Mouse (Mus musculus) central nervous system, embryonic 14 days (tissue): ENCODE results near the gene Zfp128. TPM values are rescaled to one million over a fixed set of nuclear protein-coding genes. Genes with fewer than 3 reads are reported as not detected.

Experiments used
- polyA plus RNA-seq: library from polyadenylated mRNA; depleted of rRNA; stranded (reverse); fragments of >200 nt; gene quantifications from 2 replicates; pipeline ENCODE4 v1.2.3, GENCODE M21; 2012; rRNA removed

Gene Zfp128
- polyA plus RNA-seq = 7.5 and 8.7 TPM in 2 replicates

DNA sequence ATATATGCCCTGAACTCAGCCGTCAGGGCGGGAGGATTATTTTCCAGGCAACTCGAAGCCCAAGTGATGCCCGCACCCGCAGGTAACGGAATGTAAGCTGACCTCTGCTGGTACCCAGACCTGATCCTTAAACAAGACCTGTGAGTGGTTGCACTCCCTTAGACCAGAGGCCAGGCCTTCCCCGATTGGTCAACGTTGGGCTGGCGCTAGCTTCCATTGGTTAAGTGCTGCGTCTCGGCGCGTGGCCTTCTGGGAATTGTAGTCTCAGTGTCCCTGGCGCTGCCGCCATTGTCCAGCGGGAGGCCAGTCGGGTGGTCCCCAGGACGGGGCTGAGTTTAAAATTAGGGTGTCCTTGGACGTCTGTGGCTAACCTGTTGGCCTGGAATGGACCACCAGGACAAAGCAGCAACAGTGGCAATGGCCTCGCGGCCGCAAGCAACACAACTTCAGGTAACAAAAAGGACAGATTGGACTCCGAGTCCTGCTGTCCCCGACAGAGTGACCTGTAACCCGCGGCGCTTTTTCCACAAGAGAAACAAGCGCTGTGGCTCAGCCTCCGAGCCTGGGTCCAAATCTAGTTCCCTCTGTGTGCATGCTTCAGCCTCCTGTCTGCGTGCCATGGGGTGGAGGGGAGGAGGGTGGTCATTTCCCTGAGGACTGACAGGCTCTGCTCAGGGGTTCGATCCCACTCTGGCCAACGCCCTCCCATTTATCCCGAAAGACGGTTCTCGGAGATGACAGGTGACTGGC, at the start of gene Zfp128:
TSS of gene Zfp128 (plus strand) at position 267 of the 750 bp plus-strand sequence.

DNA sequence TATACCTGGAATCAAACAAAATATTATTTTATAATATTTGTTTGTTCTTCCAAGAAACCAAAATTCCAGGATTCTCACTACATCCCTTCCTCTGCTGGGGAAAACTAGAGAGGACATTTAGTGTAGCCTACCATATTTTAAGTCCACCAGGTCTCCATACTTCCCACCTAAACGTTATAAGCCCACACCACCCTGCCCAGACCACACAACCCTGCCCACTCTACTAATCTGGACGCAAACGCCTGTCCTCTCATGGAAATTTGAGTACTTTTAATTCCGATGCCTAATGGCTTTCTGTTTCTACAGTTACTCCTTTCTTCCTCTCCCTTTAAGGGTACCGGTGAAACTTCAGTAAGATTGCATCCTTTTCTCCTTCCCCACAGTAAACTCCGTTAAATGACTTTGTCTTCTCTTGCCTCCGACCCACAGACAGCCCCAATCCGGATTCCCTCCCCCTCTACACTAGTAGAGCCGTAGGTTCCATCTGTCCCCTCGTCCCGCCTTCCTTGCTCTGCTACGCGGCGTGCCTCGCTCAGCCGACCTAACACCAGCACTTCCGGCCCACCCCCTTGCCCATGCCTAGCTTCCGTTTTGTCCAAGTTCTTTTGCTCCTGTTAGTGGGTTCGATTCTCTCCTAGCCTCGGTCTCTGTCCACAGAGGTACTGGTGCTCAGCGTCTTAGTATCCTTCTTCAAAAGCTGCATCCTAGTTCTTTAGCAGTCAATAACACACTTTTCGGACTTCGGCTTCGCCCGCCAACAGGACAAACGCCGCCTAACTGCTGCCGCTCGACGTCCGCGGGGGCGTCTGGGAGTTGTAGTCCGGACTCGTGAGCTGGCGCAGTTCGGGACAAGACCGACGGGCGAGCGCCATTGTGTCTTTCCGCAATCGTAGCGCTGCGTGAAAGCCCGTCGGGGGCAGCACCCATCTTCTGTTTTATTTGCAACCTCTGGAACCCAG, 46.5 kb upstream of the Zfp128 start, which contains the start of gene Zfp110:
TSS of gene Zfp110 (plus strand) at position 600 of the 959 bp plus-strand sequence.

DNA sequence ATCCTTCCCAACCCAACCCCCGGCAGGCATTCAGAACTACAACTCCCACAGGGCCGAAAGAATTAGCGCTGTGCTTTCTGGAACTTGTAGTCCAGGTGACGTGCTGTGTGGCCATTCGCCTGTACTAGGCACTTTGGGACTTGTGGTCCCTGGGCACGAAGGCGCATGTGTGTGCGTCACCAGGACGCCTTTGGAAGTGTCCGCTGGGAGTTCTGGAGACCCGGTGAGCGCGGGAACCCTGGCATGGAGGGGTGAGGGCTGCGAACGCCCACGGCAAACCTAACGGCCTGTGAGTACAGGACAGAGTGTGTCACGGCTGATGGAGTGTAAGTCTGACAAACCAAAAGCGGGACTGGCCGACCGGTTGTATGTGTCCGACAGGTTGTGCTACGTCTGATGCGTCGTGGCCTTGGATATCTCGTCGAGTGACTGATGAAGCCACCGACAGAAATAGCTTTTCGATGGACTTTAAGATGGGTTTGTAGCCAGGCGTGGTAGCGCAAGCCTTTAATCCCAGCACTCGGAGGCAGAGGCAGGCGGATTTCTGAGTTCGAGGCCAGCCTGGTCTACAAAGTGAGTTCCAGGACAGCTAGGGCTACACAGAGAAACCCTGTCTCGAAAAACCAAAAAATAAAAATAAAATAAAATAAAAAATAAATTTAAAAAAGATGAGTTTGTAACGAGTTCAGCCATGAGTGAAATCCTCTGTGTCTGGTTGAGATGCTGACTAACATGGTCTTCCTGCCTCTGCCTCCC, 16.9 kb downstream of the Zfp128 start, which contains the start of gene Zscan22:
TSS of gene Zscan22 (plus strand) at position 161 of the 756 bp plus-strand sequence.

DNA sequence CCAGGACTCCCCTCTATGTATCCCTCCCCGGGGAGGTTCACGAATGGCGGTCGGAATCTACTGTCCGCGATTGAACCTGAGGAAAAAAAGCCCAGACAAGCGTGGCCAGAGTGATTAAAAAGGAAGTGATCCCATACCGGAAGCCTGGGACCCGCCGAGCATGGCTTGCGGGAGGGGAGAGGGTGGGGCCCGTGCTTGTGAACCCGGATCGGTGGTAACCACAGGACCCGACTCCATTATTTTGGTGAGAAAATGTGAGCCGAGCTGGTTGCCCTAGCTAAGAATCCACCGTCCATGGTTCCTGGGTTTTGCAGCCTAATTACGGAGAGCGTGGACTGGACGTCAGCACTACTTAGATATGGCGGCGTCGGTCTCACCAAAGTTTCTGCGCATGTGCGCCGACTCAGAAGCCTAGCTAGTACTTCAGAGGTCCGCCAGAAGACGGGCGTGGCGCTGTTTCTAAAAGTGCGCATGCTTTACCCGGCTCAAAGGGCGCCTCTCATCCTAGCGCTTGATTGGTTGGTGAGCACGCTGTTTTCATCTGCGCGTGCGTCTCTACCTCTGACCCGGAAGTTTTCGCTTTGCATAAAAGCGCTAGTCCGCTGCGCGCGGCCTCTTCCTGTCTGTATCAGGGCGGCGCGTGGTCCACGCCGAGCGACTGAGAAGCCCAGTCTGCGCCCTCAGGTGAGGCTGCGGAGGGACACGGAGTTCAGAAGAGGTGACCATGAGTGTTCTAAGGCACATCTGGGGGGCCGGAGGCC, 40.9 kb downstream of the Zfp128 start, which contains the start of gene Rps5:
TSS of gene Rps5 (plus strand) at position 586 of the 761 bp plus-strand sequence.

DNA sequence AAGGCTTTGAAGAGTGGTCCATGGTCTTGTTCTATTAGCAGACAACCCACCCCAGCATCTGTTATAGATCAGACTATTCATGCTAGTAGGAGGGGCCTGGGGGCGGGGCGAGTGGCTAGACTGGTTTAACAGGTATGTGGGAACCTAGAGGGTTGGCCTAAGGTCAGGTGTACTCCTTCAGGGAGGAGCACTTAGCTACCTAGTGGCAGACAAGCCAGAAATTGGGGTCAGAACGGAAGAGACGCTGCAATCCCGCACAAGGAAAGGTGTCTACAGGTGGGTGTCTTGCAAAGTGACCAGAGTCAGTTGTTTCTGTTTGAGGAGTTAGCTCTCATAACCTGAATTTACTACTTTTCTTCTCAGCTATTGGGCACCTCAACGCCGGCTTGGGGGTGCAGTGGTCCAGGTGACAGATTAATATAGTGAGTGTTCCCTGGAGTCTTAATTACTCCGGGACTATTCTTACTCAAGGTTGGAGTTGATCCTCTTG, 46.3 kb downstream of the Zfp128 start, which contains the start of gene Rnf225:
TSS of gene Rnf225 (plus strand) at position 226 of the 490 bp plus-strand sequence.

Other genes with a start within 250 kb of the Zfp128 start
- not detected in 2 replicates for gene Vmn2r54, start 240.9 kb upstream of the Zfp128 start, polyA plus RNA-seq
- gene Vmn2r55, start 196.2 kb upstream of the Zfp128 start, polyA plus RNA-seq = not detected in 2 replicates
- gene Vmn2r56, start 146.2 kb upstream of the Zfp128 start, polyA plus RNA-seq = not detected in 2 replicates
- 22.9 and 25.7 TPM in 2 replicates for gene Zscan18, start 77.5 kb upstream of the Zfp128 start, polyA plus RNA-seq
- gene Zfp329, start 62.3 kb upstream of the Zfp128 start, polyA plus RNA-seq = 19.9 and 21.0 TPM in 2 replicates
- gene Zfp110, start 46.4 kb upstream of the Zfp128 start, polyA plus RNA-seq = 10.8 and 11.1 TPM in 2 replicates
- gene Zscan22, start 16.6 kb downstream of the Zfp128 start, polyA plus RNA-seq = 12.6 and 13.3 TPM in 2 replicates
- gene Rps5, start 41.1 kb downstream of the Zfp128 start, polyA plus RNA-seq = 1,967 and 2,052 TPM in 2 replicates
- gene Rnf225, start 46.2 kb downstream of the Zfp128 start, polyA plus RNA-seq = 2.3 and 2.4 TPM in 2 replicates
- gene Zfp324, start 84.7 kb downstream of the Zfp128 start, polyA plus RNA-seq = 10.4 and 11.4 TPM in 2 replicates
- 13.4 and 14.1 TPM in 2 replicates for gene Zfp446, start 96.7 kb downstream of the Zfp128 start, polyA plus RNA-seq
- 1.0 and 1.2 TPM in 2 replicates for gene Slc27a5, start 117.0 kb downstream of the Zfp128 start, polyA plus RNA-seq
- gene Trim28, start 117.9 kb downstream of the Zfp128 start, polyA plus RNA-seq = 546 and 564 TPM in 2 replicates
- 40.4 and 41.9 TPM in 2 replicates for gene Zbtb45, start 128.9 kb downstream of the Zfp128 start, polyA plus RNA-seq
- 199 and 203 TPM in 2 replicates for gene Chmp2a, start 153.6 kb downstream of the Zfp128 start, polyA plus RNA-seq
- 327 and 336 TPM in 2 replicates for gene Ube2m, start 157.1 kb downstream of the Zfp128 start, polyA plus RNA-seq
- gene Mzf1, start 173.6 kb downstream of the Zfp128 start, polyA plus RNA-seq = 9.8 and 10.5 TPM in 2 replicates
- gene Vmn1r85, start 214.0 kb downstream of the Zfp128 start, polyA plus RNA-seq = 0.04 TPM in 2 replicates
- gene Vmn1r86, start 238.7 kb downstream of the Zfp128 start, polyA plus RNA-seq = not detected in 2 replicates